Mouse (Mus musculus) lung, embryonic 14.5 days (tissue): ENCODE results near the gene Gpat3. TPM values are rescaled to one million over a fixed set of nuclear protein-coding genes. Genes with fewer than 3 reads are reported as not detected.

ENCODE experiments used
- ATAC-seq: fragments of 200-750 bp; cut with Nextera tagmentation; 2 replicates; pipeline ENCODE4 v1.8.0; 2017; ENCODE audit warnings: mild to moderate bottlenecking, moderate TSS enrichment, moderate library complexity; ENCODE audit not compliant: insufficient read depth
- DNase-seq: peaks from one replicate; pipeline ENCODE4 v3.0.0-alpha.2; 2015
- H3K27ac ChIP-seq: fragments of 300-500 bp; sonication (generic); 2 replicates; pipeline ENCODE4 v1.5.1; 2014; ENCODE audit warnings: low read depth, mild to moderate bottlenecking, moderate library complexity
- H3K27me3 ChIP-seq: fragments of 300-500 bp; sonication (generic); 2 replicates; pipeline ENCODE4 v1.6.1; 2014; ENCODE audit warnings: low read length, control low read depth; ENCODE audit not compliant: insufficient read depth
- H3K36me3 ChIP-seq: fragments of 300-500 bp; sonication (generic); 2 replicates; pipeline ENCODE4 v1.6.1; 2014; ENCODE audit warnings: control low read depth; ENCODE audit not compliant: insufficient read depth
- H3K4me1 ChIP-seq: fragments of 300-500 bp; sonication (generic); 2 replicates; pipeline ENCODE4 v1.6.1; 2014; ENCODE audit warnings: antibody characterized with exemption, control low read depth; ENCODE audit not compliant: insufficient read depth
- H3K4me2 ChIP-seq: fragments of 300-500 bp; sonication (generic); 2 replicates; pipeline ENCODE4 v1.6.1; 2014; ENCODE audit warnings: mild to moderate bottlenecking
- H3K4me3 ChIP-seq: fragments of 300-500 bp; sonication (generic); 2 replicates; pipeline ENCODE4 v1.5.1; 2014; ENCODE audit warnings: low read depth, low read length
- H3K9ac ChIP-seq: fragments of 300-500 bp; sonication (generic); 2 replicates; pipeline ENCODE4 v1.6.1; 2014
- H3K9me3 ChIP-seq: fragments of 300-500 bp; sonication (generic); 2 replicates; pipeline ENCODE4 v1.6.1; 2016; ENCODE audit warnings: low read depth, low read length, control low read depth
- CTCF ChIP-seq: IDR thresholded peaks from 2 replicates; pipeline ENCODE4 v1.5.1; 2016; ENCODE audit warnings: antibody characterized with exemption, low read depth
- WGBS: fragments of 180-500 bp; shearing (Covaris S2); extraction: QIAGEN DNeasy Blood & Tissue Kit; methylation state at CpG from one replicate; pipeline ENCODE4 v1.1.7; 2014; 5-methylcytosine and 5-hydroxymethylcytosine counted together
- polyA plus RNA-seq: library from polyadenylated mRNA; unstranded; fragments of >200 nt; fragmentation: Nextera tagmentation; extraction: Ambion mirVana; gene quantifications from 2 replicates; pipeline ENCODE4 v1.2.1, GENCODE M21; 2014

Gene Gpat3
- polyA plus RNA-seq, 1 experiment from 2014 or later = 0.63 TPM

DNA sequence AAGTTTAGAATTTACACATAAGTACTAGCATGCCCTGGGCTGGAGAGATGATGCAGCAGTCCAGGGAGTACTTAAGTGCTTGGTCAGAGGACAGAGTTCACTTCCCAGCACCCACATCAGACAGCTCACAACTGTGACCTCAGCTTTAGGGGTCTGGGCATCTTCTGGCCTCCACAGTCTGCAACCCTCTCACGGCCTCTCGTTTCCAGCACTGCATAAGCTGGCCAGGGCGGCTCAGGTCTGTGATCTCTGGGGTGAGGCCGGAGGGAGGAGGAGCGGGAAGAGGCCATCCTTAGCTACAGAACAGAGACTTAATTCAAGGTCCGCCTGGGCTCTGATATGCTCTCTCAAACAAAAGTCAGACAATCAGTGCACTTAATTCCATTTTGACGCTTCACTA lies 29.2 kb downstream of the Gpat3 start:
- 60% methylated on average over 7 of the region's 7 CpGs for WGBS
- ATAC-seq (no peak), DNase-seq (no peak)
- H3K4me1 ChIP-seq = no peaks in the 10 kb centered on the region
- no peak for TF ChIP-seq CTCF
- no peaks in the 10 kb centered on the region for H3K9me3 ChIP-seq
- H3K9ac ChIP-seq = no peak overlapping the region
- H3K36me3 ChIP-seq = no peaks in the 10 kb centered on the region
- H3K27me3 ChIP-seq = no peaks in the 10 kb centered on the region
- H3K4me3 ChIP-seq = no peak overlapping the region
- no peak overlapping the region for H3K4me2 ChIP-seq
- H3K27ac ChIP-seq = no peak overlapping the region

- Histone ChIP-seq H3K9ac (no peak overlapping the region), H3K9me3 (no peaks in the 10 kb centered on the region), H3K4me1 (no peaks in the 10 kb centered on the region), H3K27ac (no peak overlapping the region), H3K36me3 (no peaks in the 10 kb centered on the region), H3K4me2 (no peak overlapping the region), H3K4me3 (no peak overlapping the region), H3K27me3 (no peaks in the 10 kb centered on the region)
- ATAC-seq (no peak), DNase-seq (no peak)
- TF ChIP-seq CTCF = no peak
- WGBS = 66% methylated on average over 10 of the region's 10 CpGs
These were observed 29.7 kb downstream of the Gpat3 start for GRCm38 (mm10) chr5:100875180-100875579.

GRCm38 (mm10) chr5:100877021-100877420 lies 31.5 kb downstream of the Gpat3 start:
- TF ChIP-seq CTCF = no peak
- H3K4me2 ChIP-seq = no peak overlapping the region
- DNase-seq (no peak), ATAC-seq (no peak)
- no peak overlapping the region for H3K9ac ChIP-seq
- H3K4me3 ChIP-seq = no peak overlapping the region
- no peaks in the 10 kb centered on the region for H3K36me3 ChIP-seq
- no peaks in the 10 kb centered on the region for H3K9me3 ChIP-seq
- no peaks in the 10 kb centered on the region for H3K4me1 ChIP-seq
- H3K27ac ChIP-seq = no peak overlapping the region
- no peaks in the 10 kb centered on the region for H3K27me3 ChIP-seq

GRCm38 (mm10) chr5:100885216-100885615 lies 39.7 kb downstream of the Gpat3 start:
- Histone ChIP-seq H3K4me3 (no peak overlapping the region), H3K4me1 (no peaks in the 10 kb centered on the region), H3K27ac (no peak overlapping the region), H3K27me3 (no peaks in the 10 kb centered on the region), H3K4me2 (no peak overlapping the region), H3K36me3 (no peaks in the 10 kb centered on the region), H3K9ac (no peak overlapping the region), H3K9me3 (no peaks in the 10 kb centered on the region)
- DNase-seq (no peak), ATAC-seq (no peak)
- no peak for TF ChIP-seq CTCF
- 85% methylated on average over 6 of the region's 6 CpGs for WGBS

- no peaks in the 10 kb centered on the region for H3K36me3 ChIP-seq
- ATAC-seq = no peak
- no peak overlapping the region for H3K9ac ChIP-seq
- H3K27me3 ChIP-seq = no peaks in the 10 kb centered on the region
- H3K4me1 ChIP-seq = no peaks in the 10 kb centered on the region
- 73% methylated on average over 7 of the region's 7 CpGs for WGBS
- H3K27ac ChIP-seq = no peak overlapping the region
- DNase-seq = no peak
- TF ChIP-seq CTCF = no peak
- H3K4me3 ChIP-seq = no peak overlapping the region
- no peaks in the 10 kb centered on the region for H3K9me3 ChIP-seq
- no peak overlapping the region for H3K4me2 ChIP-seq
These were observed 40.9 kb downstream of the Gpat3 start for GRCm38 (mm10) chr5:100886331-100886988.

DNA sequence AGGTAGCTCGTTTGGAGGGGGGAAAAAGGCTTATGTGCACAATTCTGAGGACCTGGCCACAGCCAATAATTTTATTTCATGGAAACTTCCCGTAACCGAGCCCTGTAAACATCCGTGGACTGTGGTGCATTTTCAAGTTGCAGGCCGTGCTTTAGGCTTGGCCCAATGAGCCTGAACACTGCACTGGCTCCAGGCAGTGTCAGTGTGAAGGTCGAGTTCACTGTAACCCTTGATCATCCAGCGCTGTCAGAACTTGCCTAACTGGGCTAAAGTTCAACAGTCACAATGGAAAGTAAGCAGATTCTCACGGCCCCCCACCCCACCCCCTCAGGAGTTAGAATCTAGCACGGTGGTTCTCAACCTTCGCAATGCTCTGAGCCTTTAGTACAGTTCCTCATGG lies 50.7 kb downstream of the Gpat3 start:
- DNase-seq = no peak
- Histone ChIP-seq H3K4me3 (no peak overlapping the region), H3K36me3 (no peaks in the 10 kb centered on the region), H3K27ac (no peak overlapping the region), H3K9ac (no peak overlapping the region), H3K9me3 (no peaks in the 10 kb centered on the region), H3K4me2 (no peak overlapping the region), H3K27me3 (no peaks in the 10 kb centered on the region), H3K4me1 (no peaks in the 10 kb centered on the region)
- no peak for TF ChIP-seq CTCF
- no peak for ATAC-seq
- WGBS = 70% methylated on average over 10 of the region's 10 CpGs

DNA sequence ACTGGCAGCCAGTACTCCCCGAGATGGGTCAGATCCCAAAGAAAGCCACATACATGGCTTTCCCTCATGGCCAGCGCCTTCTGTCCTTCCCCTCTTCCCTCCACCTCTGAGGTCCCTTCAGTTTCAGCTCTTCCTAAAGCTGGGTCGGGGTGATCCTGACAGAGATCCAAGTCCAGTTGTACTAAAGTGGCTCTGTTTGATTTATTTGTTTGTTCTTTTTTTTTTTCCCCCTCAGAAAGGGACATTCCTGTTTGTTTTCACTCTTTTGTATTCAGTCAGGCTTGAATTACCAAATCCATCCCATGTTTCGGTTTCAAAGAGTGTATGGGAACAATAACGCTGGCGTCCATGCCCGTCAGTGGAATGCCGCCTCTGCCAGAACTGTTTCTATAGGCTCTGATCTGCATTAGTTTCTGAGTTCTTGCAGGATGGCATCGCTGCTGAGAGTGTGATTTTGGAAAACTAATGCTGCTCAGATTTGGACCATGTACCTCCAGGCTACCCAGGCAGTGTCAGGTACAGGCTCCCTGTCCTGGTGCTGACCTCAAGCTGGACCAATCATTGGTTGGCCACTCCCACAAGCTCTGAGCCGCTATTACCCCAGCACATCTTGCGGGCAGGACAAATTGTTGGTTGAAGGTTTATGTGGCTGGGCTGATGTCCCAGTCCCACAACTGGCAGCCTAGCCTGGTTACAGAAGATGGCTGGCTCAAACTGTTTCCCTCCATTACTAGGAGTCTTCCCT lies 54.4 kb downstream of the Gpat3 start:
- no peak for TF ChIP-seq CTCF
- H3K9ac ChIP-seq = no peak overlapping the region
- no peaks in the 10 kb centered on the region for H3K27me3 ChIP-seq
- ATAC-seq = no peak
- H3K4me2 ChIP-seq = no peak overlapping the region
- no peaks in the 10 kb centered on the region for H3K4me1 ChIP-seq
- 72% methylated on average over 11 of the region's 11 CpGs for WGBS
- no peaks in the 10 kb centered on the region for H3K9me3 ChIP-seq
- no peak overlapping the region for H3K27ac ChIP-seq
- H3K36me3 ChIP-seq = no peaks in the 10 kb centered on the region
- no peak overlapping the region for H3K4me3 ChIP-seq
- no peak for DNase-seq
